Mouse (Mus musculus): ENCODE results near the gene Arhgap8. TPM values are rescaled to one million over a fixed set of nuclear protein-coding genes. Genes with fewer than 3 reads are reported as not detected.
"Not testable (repeated sequence)": the region's sequence is repeated elsewhere in the genome, so short reads cannot be mapped to it uniquely, and the experiment has no call there.

The Arhgap8 gene
- total RNA-seq, 2 experiments from 2014 or later = 0.42 TPM; not detected in 1

- DNase-seq = no peak
Measured at GRCm38 (mm10) chr15:84698189-84698588, 21.7 kb upstream of the Arhgap8 start.

DNA sequence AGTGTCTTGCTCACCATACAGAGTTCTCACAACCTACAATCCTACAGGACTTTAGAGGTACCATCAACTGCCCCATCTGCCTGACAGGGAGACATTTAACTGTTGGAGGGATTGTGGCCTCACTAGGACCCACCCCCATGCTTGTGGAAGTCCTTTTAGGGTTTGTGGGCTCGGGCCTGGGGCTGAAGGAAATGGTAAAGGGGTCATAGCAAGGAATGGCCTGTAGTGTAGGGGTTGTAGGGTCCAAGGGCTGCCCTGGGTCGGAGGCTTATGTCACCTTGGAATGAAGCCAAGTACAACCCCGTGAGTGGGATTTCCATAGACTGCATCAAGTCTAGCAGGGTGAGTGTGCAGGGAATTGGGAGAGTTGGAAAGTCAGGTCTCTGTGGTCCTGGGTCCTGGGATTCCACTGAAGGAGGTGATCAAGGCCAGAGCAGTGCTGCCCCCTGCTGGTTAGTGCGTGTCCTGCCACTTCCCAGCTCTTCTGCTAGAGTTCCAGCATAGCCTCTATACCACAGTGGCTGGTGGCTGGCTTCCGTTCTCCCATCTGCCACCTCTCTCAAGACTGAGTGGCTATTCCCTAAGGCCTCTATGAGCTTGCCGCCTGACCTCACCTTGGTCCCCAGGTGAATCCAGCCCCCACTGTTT is 19.6 kb upstream of the Arhgap8 start:
- DNase-seq = no peak

DNA sequence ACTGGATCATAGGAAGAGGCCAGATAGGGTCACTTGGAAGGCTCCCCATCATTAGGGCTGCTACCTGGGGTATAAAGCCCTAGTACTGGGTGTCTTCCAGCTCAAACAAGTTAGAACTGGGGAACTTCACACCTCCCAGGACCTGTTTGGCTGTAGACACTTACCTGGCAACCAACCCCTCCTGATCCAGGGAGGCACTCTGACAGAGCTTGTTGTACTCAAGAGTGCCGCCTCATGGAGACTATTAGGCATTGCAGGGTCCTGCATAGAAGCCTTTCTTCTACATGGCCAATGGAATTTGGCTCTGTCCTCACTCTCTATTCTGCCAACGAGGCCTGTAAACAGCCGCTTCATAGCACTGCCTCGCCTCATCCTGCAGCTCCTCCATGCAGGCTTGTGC is 17.9 kb upstream of the Arhgap8 start:
- peak in 1 of 2 experiments; percentile 15 for DNase-seq

DNA sequence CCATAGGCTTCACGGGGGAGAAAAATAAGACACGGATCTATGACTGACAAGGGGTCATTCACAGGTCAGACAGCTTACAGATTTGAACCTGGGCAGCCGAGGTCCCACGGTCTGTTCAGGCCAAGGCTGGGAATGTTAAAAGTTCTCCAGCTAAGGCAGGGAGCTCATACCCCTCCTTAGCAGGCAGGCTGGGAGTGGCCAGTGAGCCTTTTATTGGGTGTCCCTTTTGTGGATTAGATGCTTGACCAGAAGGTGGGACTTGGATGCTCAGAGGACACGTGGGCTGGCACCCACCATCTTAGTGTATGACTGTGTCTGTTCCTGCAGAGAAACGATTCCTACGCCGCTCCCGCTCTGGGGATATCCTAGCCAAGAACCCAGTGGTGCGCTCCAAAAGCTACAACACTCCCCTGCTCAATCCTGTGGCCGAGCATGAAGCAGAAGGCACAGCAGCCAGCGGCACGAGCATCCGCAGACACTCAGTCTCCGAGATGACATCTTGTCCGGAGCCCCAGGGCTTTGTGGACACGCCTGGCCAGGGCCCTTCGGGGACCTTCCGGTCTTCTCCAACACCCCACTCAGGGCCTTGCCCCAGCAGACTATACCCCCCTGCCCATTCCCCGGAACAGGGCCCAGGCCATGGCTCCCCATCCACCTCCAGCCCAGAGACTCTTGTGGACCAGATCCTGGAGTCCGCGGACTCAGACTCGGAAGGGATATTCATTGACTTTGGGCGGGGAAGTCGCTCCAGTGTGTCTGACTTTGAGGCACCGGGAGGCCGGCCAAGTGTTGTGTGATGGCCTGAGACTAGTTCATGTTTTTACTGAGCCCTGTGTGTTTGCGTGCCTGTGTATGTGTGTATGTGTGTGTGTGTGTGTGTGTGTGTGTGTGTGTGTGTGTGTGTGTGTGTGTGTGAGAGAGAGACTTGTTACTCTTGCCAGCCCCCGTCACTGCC is 17.2 kb upstream of the Arhgap8 start:
- DNase-seq = no peak

GRCm38 (mm10) chr15:84703992-84704391 is 15.9 kb upstream of the Arhgap8 start:
- no peak for DNase-seq

- DNase-seq = no peak
Measured at GRCm38 (mm10) chr15:84705351-84705901, 14.4 kb upstream of the Arhgap8 start.

DNA sequence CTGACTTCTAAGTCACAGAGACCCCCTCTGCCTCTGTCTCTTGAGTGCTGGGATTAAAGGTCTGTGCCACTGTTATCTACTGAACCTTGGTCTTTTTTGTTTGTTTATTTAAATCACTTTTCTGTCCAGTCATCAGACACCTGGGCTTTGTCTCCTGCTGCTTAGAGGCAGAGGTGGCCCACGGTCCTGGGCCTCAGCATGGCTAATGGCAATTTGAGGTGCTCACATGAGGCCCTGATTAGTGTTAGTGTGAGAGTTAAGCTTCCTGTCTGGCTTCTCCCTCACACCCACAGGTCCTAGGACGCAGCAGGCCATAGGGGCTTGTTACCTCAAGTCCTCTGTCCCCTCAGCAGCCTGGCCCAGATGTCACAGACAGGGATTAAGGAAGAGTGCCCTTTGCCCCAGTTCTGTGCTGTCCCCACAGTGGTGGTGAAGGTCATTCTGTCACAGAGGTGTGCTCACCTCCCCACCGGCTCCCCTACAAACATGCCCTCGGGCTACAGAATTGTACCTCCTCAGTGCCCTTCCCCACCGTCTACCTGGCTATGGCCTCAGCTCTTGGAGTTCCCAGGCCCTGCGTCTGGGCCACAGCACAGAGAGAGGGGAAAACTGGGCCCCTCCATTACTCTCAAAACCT is 12.8 kb upstream of the Arhgap8 start:
- DNase-seq = no peak

GRCm38 (mm10) chr15:84712566-84713405 is 7.1 kb upstream of the Arhgap8 start:
- DNase-seq = no peak

- DNase-seq = peak in 1 of 2 experiments; percentile 18
Measured at GRCm38 (mm10) chr15:84714730-84715129, 5.1 kb upstream of the Arhgap8 start.

GRCm38 (mm10) chr15:84715132-84715531 is 4.7 kb upstream of the Arhgap8 start:
- no peak for DNase-seq

GRCm38 (mm10) chr15:84717570-84718270 is 2.1 kb upstream of the Arhgap8 start:
- DNase-seq = not testable (repeated sequence)

DNA sequence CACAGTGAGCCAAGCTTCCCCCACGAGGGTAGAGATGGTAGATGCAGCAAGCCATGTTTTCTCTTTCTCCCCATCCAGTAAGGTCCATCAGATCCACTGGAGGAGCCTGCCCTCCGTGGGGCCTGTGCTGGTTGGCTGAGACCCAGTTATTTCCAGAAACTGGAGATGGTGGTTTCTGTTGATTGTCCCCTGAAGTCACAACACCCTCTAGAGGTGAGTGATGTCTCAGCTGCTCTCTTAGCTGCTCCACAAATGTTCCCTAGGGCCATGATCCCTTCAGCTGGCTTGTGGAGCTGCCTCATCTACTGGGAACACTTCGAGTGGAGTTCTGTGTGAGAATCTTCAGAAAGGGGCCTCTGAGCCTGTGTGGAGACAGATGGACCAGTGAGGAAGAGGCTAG is 1.1 kb upstream of the Arhgap8 start:
- DNase-seq = no peak

DNA sequence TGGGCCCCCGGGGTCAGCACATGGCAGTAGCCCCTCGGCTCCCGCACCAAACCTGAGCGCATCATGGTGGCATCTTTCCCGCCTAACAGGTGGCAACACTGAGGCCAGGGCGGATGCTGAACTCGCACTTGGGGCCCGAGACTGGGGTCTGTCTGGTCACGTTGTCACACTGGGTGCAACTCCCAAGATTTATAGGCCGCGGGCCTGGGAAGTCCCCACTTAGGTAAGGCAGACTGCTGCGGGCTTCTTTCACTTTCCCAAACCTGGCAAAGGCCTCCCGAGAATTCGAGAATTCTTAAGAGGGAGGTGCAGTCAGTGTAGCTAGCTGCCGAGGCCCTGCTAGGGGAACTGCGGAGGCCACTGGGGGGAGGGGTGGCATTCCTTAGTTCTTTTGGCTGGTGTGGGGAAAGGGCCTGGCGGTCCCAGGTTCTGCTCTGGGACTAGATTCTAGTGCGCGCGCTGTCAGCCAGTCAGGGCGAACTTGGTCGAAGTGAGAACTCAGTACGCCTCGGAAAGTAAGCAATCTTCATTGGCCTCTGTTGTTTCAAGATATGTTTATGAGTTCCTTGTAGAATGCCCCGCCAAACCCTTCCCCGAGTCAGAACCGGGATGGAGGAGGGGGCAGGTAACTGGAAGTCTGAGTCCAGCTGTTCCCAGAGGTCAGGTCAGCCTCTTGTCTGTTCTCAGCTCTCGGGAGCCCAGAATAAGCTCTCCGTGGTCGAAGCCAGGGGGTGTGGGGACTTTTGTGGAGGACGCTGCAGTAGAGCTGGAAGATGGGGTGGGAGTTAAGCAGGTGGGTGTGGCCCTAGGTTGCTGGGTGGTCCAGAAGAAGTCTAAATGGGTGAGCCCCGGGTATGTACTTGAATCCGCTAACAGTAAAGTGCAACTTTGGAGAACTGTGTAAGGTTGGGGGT is 696 bp downstream of the Arhgap8 start:
- no peak for DNase-seq

DNA sequence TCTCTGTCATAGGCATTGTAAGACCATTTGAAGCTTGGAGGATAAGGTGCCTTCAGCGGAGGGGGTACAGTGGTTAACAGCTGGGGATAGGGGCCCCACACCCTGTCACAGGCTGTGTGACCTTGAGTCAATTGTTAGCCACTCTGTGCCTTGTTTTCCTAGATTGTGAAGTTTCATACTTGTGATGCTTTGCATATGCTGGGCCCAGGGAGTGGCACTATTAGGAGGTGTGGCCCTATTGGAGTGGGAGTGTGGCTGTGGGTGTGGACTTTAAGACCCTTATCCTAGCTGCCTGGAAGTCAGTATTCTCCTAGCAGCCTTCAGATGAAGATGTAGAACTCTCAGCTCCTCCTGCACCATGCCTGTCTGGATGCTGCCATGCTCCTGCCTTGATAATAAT is 3.8 kb downstream of the Arhgap8 start:
- DNase-seq = not testable (repeated sequence)

GRCm38 (mm10) chr15:84724199-84724598 is 4.3 kb downstream of the Arhgap8 start:
- no peak for DNase-seq

DNA sequence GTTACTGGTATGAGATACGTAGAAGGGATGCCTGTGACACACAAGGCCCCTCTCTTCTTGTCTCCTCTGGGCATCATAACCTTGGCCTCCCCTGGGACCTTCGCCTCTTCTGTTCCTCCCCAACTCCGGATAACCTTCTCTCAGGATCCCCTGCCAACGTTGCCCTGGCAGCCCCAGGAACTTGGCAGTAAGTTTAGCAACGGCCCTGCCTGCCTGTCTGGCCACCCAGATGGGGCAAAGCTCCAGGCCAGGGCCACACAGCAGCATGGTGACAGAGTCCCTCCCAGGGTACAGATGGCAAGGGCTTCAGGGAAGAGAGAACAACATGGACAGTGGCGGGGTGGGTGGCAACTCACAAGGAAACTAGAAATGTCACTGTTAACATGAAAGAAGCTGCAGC is 9.8 kb downstream of the Arhgap8 start:
- DNase-seq = peak; percentile 23 to 50

GRCm38 (mm10) chr15:84730893-84731292 is 11.0 kb downstream of the Arhgap8 start:
- DNase-seq = no peak

DNA sequence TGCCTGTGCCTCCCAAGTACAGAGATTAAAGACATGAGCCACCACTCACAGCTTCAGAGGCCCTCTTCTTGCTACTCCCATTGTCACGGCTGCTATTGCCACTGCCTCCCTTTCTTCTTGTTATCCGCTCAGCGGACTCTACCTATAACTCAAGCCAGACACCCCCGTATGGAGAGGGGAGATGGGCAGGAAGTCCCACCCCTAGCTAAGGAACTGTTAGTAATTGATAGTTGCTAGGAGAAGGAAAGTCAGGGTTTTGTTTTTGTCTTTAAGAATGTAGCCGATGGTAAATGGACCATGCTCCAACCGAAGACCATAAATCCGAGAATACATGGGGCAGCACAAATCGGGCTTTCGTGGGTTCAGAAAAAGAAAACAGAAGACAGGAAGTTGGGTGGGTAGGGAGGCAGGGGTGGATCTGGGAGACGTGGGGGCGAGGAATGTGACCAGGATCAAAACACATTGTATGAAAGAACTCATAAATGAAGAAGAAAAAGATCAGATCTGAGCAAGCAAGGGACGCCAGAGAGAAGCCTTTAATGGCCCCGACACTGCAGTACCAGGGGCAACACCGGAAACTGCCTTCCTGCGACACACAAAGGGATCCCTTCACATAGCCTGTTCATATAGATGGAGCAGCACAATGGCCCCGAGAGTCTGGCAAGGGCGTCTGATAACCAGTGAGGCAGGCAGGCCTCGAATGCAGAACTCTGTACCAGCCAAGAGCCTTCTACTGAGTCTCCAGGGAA is 12.0 kb downstream of the Arhgap8 start:
- DNase-seq = no peak

DNA sequence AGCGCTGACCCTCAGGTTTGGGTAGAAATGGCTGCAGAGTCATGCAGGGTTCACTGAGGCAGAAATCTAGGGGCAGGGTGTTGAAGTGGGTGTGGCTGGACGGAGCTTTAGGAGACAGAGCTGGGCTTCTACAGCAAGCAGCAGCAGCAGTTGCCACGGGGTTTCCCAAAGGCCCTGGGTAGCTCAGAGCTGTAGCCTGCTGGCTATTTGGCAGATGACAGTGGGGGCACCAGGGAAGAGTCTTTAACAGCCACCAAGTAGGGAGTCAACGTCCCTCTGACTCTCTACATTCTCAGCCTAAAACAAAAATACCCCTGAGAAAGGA is 12.5 kb downstream of the Arhgap8 start:
- DNase-seq = no peak
